Mouse (Mus musculus) heart, adult 2 months (tissue): Measurements from ENCODE around the gene Myo10. TPM values are rescaled to one million over a fixed set of nuclear protein-coding genes. Genes with fewer than 3 reads are reported as not detected.

ENCODE experiments used
- DNase-seq, 2 experiments: peaks; one replicate each; pipeline ENCODE4 v3.0.0; 2021
- H3K27ac ChIP-seq: fragments of 200-600 bp; 2 replicates; pipeline ENCODE4 v1.8.1; 2022
- H3K27me3 ChIP-seq: fragments of 200-500 bp; 2 replicates; pipeline ENCODE4 v1.6.1; 2012; ENCODE audit warnings: mild to moderate bottlenecking, low read length, inconsistent platforms, mixed read lengths; ENCODE audit not compliant: control insufficient read depth, insufficient read depth
- H3K36me3 ChIP-seq: fragments of 200-500 bp; 2 replicates; pipeline ENCODE4 v1.6.1; 2012; ENCODE audit warnings: low read length, inconsistent platforms; ENCODE audit not compliant: control insufficient read depth, insufficient read depth
- H3K4me1 ChIP-seq: fragments of 200-500 bp; 2 replicates; pipeline ENCODE4 v1.6.1; 2011; ENCODE audit warnings: low read length; ENCODE audit not compliant: control insufficient read depth, insufficient read depth
- H3K4me3 ChIP-seq: fragments of 200-600 bp; 2 replicates; pipeline ENCODE4 v1.8.1; 2022
- H3K79me2 ChIP-seq: fragments of 200-500 bp; replicated peaks from 2 replicates; pipeline ENCODE4 v1.6.1; 2012; ENCODE audit warnings: mild to moderate bottlenecking, inconsistent platforms, low read length, moderate library complexity, mixed read lengths; ENCODE audit not compliant: control insufficient read depth, insufficient read depth
- H3K9ac ChIP-seq: fragments of 200-500 bp; 2 replicates; pipeline ENCODE4 v1.6.1; 2012; ENCODE audit warnings: low read depth, mild to moderate bottlenecking, control low read depth, inconsistent platforms, low read length, mixed read lengths
- CTCF ChIP-seq: fragments of 200-600 bp; IDR thresholded peaks from 2 replicates; pipeline ENCODE4 v1.8.1; 2022; ENCODE audit warnings: antibody characterized with exemption, mild to moderate bottlenecking, moderate library complexity
- EP300 ChIP-seq: fragments of 200-500 bp; IDR thresholded peaks from 2 replicates; pipeline ENCODE4 v1.6.1; 2011; ENCODE audit warnings: low read depth, low read length, control low read depth; ENCODE audit not compliant: insufficient read depth
- POLR2A ChIP-seq: fragments of 200-500 bp; IDR thresholded peaks from 2 replicates; pipeline ENCODE4 v1.6.1; 2011; ENCODE audit warnings: mild to moderate bottlenecking, low read depth, low read length, control low read depth; ENCODE audit not compliant: insufficient read depth
- WGBS: fragments of 180-500 bp; shearing (Covaris S2); methylation state at CpG from one replicate; pipeline ENCODE4 v1.1.7; 2018; 5-methylcytosine and 5-hydroxymethylcytosine counted together
- intact Hi-C: fragments of 180-260 bp; cut with DNase I; formaldehyde crosslinking; loops from one replicate; pipeline ENCODE4 v1.15.1; 2025
- polyA plus RNA-seq: library from polyadenylated mRNA; depleted of rRNA; stranded (reverse); fragments of >200 nt; gene quantifications from 2 replicates; pipeline ENCODE4 v1.2.3, GENCODE M21; 2012
- total RNA-seq, 2 experiments: library from RNA; stranded (reverse); gene quantifications; 2 replicates each; pipeline ENCODE4 v1.2.3; 2021

The Myo10 gene
- total and polyA plus RNA-seq, 3 experiments = 26.6 to 67.9 (median 63.7) TPM

DNA sequence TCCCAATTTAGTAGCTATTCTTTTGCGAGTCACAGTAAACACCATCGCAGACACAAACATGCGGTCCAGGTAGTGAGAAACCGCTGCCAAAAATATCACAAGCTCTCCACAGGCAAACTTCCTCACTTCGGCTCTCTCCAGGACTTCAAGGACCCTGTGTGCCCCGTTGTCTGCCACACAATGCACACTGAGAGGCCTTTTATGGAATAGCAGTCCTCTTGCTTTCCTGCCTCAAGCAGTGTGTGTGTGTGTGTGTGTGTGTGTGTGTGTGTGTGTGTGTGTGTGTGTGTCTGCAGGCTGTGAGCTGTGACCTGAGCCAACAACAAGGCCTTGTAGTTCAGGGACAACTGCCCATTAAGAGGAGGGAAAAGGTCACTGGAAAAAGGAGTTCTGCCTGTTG lies 41.6 kb upstream of the Myo10 start:
- no peak overlapping the region for H3K9ac ChIP-seq
- TF ChIP-seq CTCF (no peak), POLR2A (peak; percentile 43), EP300 (peak; percentile 75; the same call in 1 of the 2 replicates)
- peak; percentile 55 to 71 for DNase-seq
- peaks cover 3% of the 10 kb centered on the region for H3K36me3 ChIP-seq
- no peaks in the 10 kb centered on the region for H3K27me3 ChIP-seq
- H3K27ac ChIP-seq = peak overlapping the region; percentile 80
- H3K4me1 ChIP-seq = peaks cover 11% of the 10 kb centered on the region
- no peak overlapping the region for H3K4me3 ChIP-seq
- intact Hi-C loops = loop anchor here (1.0 to 5.0 kb wide), 4 partner anchors 34 to 118 kb away; partner anchors contain the start of gene Myo10
- WGBS = 28% methylated on average over 6 of the region's 6 CpGs
- H3K79me2 ChIP-seq = no peaks in the 10 kb centered on the region

DNA sequence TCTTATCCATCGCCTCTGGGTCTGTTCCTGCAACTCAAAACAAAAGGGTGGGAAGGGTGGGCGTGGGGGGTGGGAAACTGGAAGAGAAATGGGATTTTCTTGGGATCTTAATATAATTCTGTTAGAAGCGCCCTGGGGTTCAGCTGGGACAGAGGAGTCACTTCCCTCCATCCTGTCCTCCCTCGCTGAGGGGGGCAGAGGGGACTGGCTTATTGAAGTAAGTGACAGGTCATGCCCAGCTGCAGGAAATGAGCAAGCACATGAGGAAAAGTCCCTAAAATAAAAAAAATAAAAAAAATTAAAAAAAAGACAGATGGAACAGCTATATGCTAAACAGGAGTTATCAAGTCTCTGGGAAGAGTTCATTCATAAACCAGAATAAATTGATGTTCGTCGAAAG lies 40.3 kb upstream of the Myo10 start:
- intact Hi-C loops = loop anchor here (5.0 kb wide), 1 partner anchor 120 kb away; no protein-coding TSS in a partner anchor
- Histone ChIP-seq H3K4me1 (peaks cover 11% of the 10 kb centered on the region), H3K27ac (peak overlapping the region; percentile 80), H3K36me3 (peaks cover 3% of the 10 kb centered on the region), H3K4me3 (no peak overlapping the region), H3K9ac (no peak overlapping the region), H3K79me2 (no peaks in the 10 kb centered on the region), H3K27me3 (no peaks in the 10 kb centered on the region)
- WGBS = 51% methylated on average over 6 of the region's 6 CpGs
- no peak for TF ChIP-seq EP300
- DNase-seq = no peak

GRCm38 (mm10) chr15:25583361-25583760 lies 39.0 kb upstream of the Myo10 start:
- Histone ChIP-seq H3K36me3 (peaks cover 3% of the 10 kb centered on the region), H3K9ac (no peak overlapping the region), H3K27ac (no peak overlapping the region), H3K4me3 (no peak overlapping the region), H3K79me2 (no peaks in the 10 kb centered on the region), H3K4me1 (peaks cover 9% of the 10 kb centered on the region), H3K27me3 (no peaks in the 10 kb centered on the region)
- no peak for TF ChIP-seq POLR2A
- no peak for TF ChIP-seq CTCF
- no peak for TF ChIP-seq EP300
- intact Hi-C loops = loop anchor here (5.0 kb wide), 1 partner anchor 121 kb away; no protein-coding TSS in a partner anchor
- no peak for DNase-seq
- WGBS = 94% methylated on average over 8 of the region's 8 CpGs

DNA sequence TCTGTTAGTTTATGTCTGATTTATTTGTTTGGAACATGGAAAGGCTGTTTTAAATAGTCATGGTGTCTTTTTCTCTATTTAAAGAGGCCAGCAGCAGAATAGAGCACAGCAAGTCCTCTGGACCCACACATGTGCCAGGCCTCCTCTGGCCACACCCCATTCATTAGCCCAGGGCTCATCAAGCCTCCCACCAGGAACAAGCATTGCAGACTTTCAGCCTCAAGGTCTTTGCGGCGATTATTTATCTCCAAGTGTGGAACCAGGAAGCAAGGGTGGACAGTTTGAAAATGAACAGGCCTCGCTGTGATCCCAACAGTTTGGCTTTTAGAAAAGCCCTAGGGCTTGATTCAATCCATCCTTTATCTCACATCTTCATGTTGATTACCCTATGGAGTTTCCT lies 35.5 kb upstream of the Myo10 start:
- Histone ChIP-seq H3K4me3 (no peak overlapping the region), H3K4me1 (peaks cover under 1% of the 10 kb centered on the region; the same call in 1 of the 2 replicates), H3K27me3 (no peaks in the 10 kb centered on the region), H3K9ac (no peak overlapping the region), H3K36me3 (no peaks in the 10 kb centered on the region), H3K27ac (no peak overlapping the region), H3K79me2 (no peaks in the 10 kb centered on the region)
- TF ChIP-seq POLR2A = no peak
- no peak for TF ChIP-seq EP300
- no peak for TF ChIP-seq CTCF
- 56% methylated on average over 3 of the region's 3 CpGs for WGBS
- DNase-seq = no peak
- intact Hi-C loops = loop anchor here (2.0 kb wide), 1 partner anchor 34 kb away; no protein-coding TSS in a partner anchor

- H3K27me3 ChIP-seq = no peaks in the 10 kb centered on the region
- no peak overlapping the region for H3K9ac ChIP-seq
- H3K27ac ChIP-seq = no peak overlapping the region
- DNase-seq = no peak
- H3K4me1 ChIP-seq = no peaks in the 10 kb centered on the region
- H3K79me2 ChIP-seq = no peaks in the 10 kb centered on the region
- H3K4me3 ChIP-seq = no peak overlapping the region
- no peaks in the 10 kb centered on the region for H3K36me3 ChIP-seq
- intact Hi-C loops = loop anchor here (2.0 kb wide), 1 partner anchor 33 kb away; no protein-coding TSS in a partner anchor
- WGBS = 61% methylated on average over 8 of the region's 8 CpGs
- no peak for TF ChIP-seq POLR2A
- TF ChIP-seq CTCF = no peak
- no peak for TF ChIP-seq EP300
Measured at GRCm38 (mm10) chr15:25587943-25588342, 34.4 kb upstream of the Myo10 start.

DNA sequence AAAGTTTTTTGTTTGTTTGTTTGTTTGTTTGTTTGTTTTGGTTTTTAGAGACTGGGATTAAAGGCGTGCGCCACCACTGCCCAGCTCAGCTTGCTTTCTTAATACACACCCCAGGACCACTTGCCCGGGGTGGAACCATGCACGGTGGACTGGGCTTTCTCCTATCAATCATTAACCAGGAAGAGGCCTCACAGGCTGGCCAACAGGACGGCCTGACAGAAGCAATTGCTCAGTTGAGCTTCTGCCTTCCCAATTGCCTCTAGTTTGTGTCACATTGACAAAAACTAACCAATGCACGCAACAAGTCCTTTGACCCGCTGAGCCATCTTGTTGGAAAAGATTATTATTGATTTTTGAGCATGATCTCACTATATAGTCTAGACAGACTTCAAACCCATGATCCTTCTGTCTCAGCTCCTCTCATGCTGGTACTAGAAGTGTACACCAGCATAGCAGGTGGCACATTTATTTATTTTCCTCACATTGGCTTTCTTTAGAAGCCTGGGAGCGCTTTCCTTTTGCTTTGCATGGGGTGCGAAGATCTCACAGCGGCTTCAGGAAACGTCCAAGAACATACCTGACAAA lies 32.9 kb upstream of the Myo10 start:
- H3K9ac ChIP-seq = no peak overlapping the region
- no peaks in the 10 kb centered on the region for H3K36me3 ChIP-seq
- DNase-seq = no peak
- no peaks in the 10 kb centered on the region for H3K4me1 ChIP-seq
- no peak overlapping the region for H3K4me3 ChIP-seq
- no peak overlapping the region for H3K27ac ChIP-seq
- no peaks in the 10 kb centered on the region for H3K27me3 ChIP-seq
- intact Hi-C loops = no loop called here
- 91% methylated on average over 11 of the region's 11 CpGs for WGBS
- TF ChIP-seq POLR2A (no peak), EP300 (no peak), CTCF (no peak)
- H3K79me2 ChIP-seq = no peaks in the 10 kb centered on the region
